Mouse (Mus musculus): ENCODE results near the gene Rs1. TPM values are rescaled to one million over a fixed set of nuclear protein-coding genes. Genes with fewer than 3 reads are reported as not detected.

The Rs1 gene
- polyA plus RNA-seq, 1 experiment from 2014 or later: not detected

DNA sequence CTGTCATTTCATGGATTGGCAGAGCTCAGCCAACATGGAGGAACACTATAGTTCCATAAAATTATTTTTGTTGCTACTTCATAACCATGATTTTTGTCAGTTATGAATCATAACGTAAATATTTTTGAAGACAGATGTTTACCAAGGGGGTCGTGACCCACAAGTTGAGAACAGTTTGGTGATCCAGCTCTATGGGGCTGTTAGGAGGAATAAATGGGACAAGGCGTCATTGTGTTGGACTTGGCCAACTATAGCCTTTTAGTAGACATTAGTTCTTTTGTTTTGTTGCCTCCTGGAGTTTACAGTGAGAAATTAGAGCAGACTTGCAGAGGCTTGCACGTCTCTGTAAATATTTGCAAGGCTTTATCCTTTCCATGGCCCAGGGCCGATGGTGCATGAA, 14.5 kb downstream of the Rs1 start:
- no peak for ATAC-seq
- no peaks in the 10 kb centered on the region for H3K36me3 ChIP-seq (ENCODE audit: control insufficient read depth, insufficient read depth, low read length)
- 83% methylated on average over 5 of the region's 5 CpGs for WGBS

DNA sequence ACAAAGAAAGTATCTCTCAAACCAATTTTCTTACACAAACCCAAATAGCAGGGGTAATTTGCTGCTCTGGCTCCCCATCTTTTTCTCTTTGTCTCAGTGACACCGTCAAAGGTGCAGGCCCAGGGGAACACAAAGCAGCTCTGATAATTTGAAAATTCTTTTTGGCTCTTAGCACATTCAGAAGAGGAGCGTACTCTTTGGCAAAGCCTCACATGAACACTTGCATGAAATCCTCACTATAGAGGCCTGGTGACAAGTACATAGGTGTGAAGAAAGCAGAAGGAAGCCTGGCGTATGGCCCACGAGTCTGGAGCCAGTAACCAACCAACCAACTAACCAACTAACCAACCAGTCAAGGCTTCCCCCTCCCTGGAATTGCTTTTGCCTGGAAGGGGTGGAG, 27.1 kb downstream of the Rs1 start:
- no peak overlapping the region for H3K4me3 ChIP-seq (ENCODE audit: low read depth, low read length)
- ATAC-seq: no peak
- H3K9ac ChIP-seq (ENCODE audit: low read depth, low read length): no peak overlapping the region
- no peaks in the 10 kb centered on the region for H3K36me3 ChIP-seq (ENCODE audit: control insufficient read depth, insufficient read depth, low read length)
- 63% methylated on average over 4 of the region's 4 CpGs for WGBS
- no peaks in the 10 kb centered on the region for H3K9me3 ChIP-seq (replicated peaks; ENCODE audit: control insufficient read depth, low read length, poor library complexity, severe bottlenecking)
- no peaks in the 10 kb centered on the region for H3K27me3 ChIP-seq (ENCODE audit: control insufficient read depth, insufficient read depth, low read depth, low read length)
- no peak overlapping the region for H3K27ac ChIP-seq (ENCODE audit: low read length)
- no peaks in the 10 kb centered on the region for H3K4me1 ChIP-seq (ENCODE audit: control insufficient read depth, insufficient read depth, low read length)
- no peak overlapping the region for H3K4me2 ChIP-seq (ENCODE audit: low read length)

More for the DNA sequence above, 14.5 kb downstream of the Rs1 start:
- no peak overlapping the region for H3K27ac ChIP-seq (ENCODE audit: low read length)
- H3K4me2 ChIP-seq (ENCODE audit: low read length): no peak overlapping the region
- H3K4me1 ChIP-seq (ENCODE audit: control insufficient read depth, insufficient read depth, low read length): no peaks in the 10 kb centered on the region
- no peak overlapping the region for H3K4me3 ChIP-seq (ENCODE audit: low read depth, low read length)
- no peak overlapping the region for H3K9ac ChIP-seq (ENCODE audit: low read depth, low read length)
- H3K27me3 ChIP-seq (ENCODE audit: control insufficient read depth, insufficient read depth, low read depth, low read length): no peaks in the 10 kb centered on the region; the same call in 1 of the 2 replicates
- H3K9me3 ChIP-seq (replicated peaks; ENCODE audit: control insufficient read depth, low read length, poor library complexity, severe bottlenecking): no peaks in the 10 kb centered on the region

DNA sequence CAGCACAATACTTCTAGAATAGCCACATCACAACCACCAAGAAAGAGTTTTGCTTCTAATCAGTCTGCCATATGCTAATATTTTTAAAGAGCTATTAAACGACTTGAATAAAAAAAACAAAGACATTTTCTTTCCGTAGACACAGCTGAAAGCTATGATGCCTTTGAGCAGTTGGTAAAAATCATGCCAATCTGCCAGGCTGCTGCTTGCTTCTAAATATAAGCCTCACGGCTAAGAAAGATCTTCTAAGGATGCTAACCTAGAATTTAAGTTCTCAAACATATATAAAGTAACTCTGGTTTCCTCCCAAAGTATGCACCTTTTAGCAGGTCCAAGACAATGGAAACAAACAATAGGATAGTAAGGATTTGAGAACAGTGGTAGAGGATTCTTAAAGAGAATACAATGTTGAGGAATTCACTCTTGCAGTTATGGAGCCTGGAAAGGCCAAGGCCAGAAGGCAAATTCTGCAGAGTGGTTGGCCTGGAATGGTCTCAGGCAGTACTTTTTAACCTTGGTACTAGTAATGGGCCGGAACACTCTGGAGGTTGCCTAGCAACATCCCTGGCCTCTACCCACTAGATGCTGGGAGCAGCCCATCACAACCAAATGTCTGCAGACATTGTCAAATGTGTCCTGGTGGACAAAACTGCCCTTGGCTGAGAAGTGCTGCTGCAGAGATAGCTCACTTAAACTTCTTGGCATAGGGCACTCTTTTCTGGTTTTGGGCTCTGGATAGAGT, 36.8 kb downstream of the Rs1 start:
- Histone ChIP-seq H3K9ac (ENCODE audit: low read depth, low read length) (no peak overlapping the region), H3K9me3 (replicated peaks; ENCODE audit: control insufficient read depth, low read length, poor library complexity, severe bottlenecking) (no peaks in the 10 kb centered on the region), H3K4me3 (ENCODE audit: low read depth, low read length) (no peak overlapping the region), H3K27me3 (ENCODE audit: control insufficient read depth, insufficient read depth, low read depth, low read length) (peaks cover 6% of the 10 kb centered on the region), H3K27ac (ENCODE audit: low read length) (no peak overlapping the region), H3K36me3 (ENCODE audit: control insufficient read depth, insufficient read depth, low read length) (no peaks in the 10 kb centered on the region), H3K4me1 (ENCODE audit: control insufficient read depth, insufficient read depth, low read length) (no peaks in the 10 kb centered on the region), H3K4me2 (ENCODE audit: low read length) (no peak overlapping the region)
- 78% methylated on average over 4 of the region's 4 CpGs for WGBS
- no peak for ATAC-seq

DNA sequence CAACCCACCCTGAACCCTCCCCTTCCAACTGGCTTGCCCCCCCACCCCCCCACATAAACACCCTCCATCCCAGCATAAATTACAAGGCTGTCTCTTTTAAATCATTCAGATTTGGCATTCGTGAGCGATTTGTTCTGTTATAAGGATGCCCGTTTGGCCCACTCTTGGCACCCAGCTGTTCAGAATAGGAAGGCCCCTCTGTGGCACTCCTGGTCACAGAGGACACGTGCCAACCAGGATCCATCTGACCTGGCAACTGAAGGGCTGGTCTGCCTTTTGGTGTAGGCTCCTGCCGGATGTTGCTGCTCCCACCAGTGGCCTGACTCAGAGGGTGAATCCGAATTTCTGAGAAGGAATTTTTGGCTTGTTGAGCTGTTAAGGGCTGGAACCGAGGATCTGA, 40.4 kb downstream of the Rs1 start:
- Histone ChIP-seq H3K9ac (ENCODE audit: low read depth, low read length) (no peak overlapping the region), H3K4me1 (ENCODE audit: control insufficient read depth, insufficient read depth, low read length) (no peaks in the 10 kb centered on the region), H3K36me3 (ENCODE audit: control insufficient read depth, insufficient read depth, low read length) (no peaks in the 10 kb centered on the region), H3K27ac (ENCODE audit: low read length) (no peak overlapping the region), H3K4me3 (ENCODE audit: low read depth, low read length) (no peak overlapping the region), H3K27me3 (ENCODE audit: control insufficient read depth, insufficient read depth, low read depth, low read length) (peaks cover 6% of the 10 kb centered on the region), H3K4me2 (ENCODE audit: low read length) (no peak overlapping the region), H3K9me3 (replicated peaks; ENCODE audit: control insufficient read depth, low read length, poor library complexity, severe bottlenecking) (no peaks in the 10 kb centered on the region)
- 89% methylated on average over 7 of the region's 7 CpGs for WGBS
- ATAC-seq: no peak

Other genes with a start within 250 kb of the Rs1 start
- gene Ppef1, start 32.2 kb upstream of the Rs1 start, polyA plus RNA-seq (2015; fragmentation: Nextera tagmentation; extraction: Ambion mirVana): 0.51 and 1.2 TPM in 2 replicates
- 0.11 and 0.20 TPM in 2 replicates for gene Gja6, start 139.0 kb downstream of the Rs1 start, polyA plus RNA-seq (2015; fragmentation: Nextera tagmentation; extraction: Ambion mirVana)
- 4.7 and 4.8 TPM in 2 replicates for gene Cdkl5, start 226.7 kb downstream of the Rs1 start, polyA plus RNA-seq (2015; fragmentation: Nextera tagmentation; extraction: Ambion mirVana)